Mouse (Mus musculus) stomach, postnatal 0 days (tissue): ENCODE data around the gene Dgcr2.

ENCODE experiments used
- CTCF ChIP-seq: IDR thresholded peaks from 2 replicates; pipeline ENCODE4 v1.5.1; 2016; ENCODE audit warnings: antibody characterized with exemption, low read depth, mild to moderate bottlenecking, moderate library complexity
- EP300 ChIP-seq: optimal IDR thresholded peaks from 2 replicates; pipeline ENCODE3; 2016; ENCODE audit warnings: antibody characterized with exemption

DNA sequence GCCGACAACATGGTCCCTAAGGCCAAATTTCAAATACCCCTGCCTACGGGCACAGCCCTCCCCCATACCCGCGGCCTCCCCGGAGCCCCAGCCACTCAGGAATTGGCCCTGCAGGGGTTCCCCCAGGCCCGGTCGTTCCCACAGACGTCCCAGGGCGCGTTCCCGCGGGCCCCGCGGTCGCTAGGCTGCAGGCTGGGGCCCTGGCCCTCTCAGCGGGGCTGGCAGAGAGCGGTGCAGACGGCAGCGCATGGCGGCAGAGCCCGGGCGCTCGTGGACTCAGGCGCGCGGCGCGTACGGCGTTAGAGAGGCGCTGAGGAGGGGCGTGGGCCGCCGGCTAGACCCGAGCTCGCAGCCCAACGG, 65.1 kb downstream of the Dgcr2 start:
- TF ChIP-seq CTCF (no peak), EP300 (no peak)
